Mouse (Mus musculus) layer of hippocampus, adult 2 months (tissue): ENCODE data around the gene Prune1. TPM values are rescaled to one million over a fixed set of nuclear protein-coding genes. Genes with fewer than 3 reads are reported as not detected.

Source experiments
- DNase-seq, 2 experiments: peaks; one replicate each; pipeline ENCODE4 v3.0.0; 2022; ENCODE audit warnings: low spot score in 2 of 2
- H3K27ac ChIP-seq: fragments of 200-600 bp; 2 replicates; pipeline ENCODE4 v1.8.1; 2022
- H3K4me3 ChIP-seq: fragments of 200-600 bp; 2 replicates; pipeline ENCODE4 v1.8.1; 2022; ENCODE audit warnings: mild to moderate bottlenecking
- CTCF ChIP-seq: fragments of 200-600 bp; conservative IDR thresholded peaks from 2 replicates; pipeline ENCODE4 v1.8.1; 2022; ENCODE audit warnings: antibody characterized with exemption, mild to moderate bottlenecking, moderate library complexity
- total RNA-seq, 2 experiments: library from RNA; stranded (reverse); gene quantifications; 2 replicates each; pipeline ENCODE4 v1.2.3; 2021

The Prune1 gene
- total RNA-seq, 2 experiments from 2014 or later: 22.0 to 22.4 TPM

DNA sequence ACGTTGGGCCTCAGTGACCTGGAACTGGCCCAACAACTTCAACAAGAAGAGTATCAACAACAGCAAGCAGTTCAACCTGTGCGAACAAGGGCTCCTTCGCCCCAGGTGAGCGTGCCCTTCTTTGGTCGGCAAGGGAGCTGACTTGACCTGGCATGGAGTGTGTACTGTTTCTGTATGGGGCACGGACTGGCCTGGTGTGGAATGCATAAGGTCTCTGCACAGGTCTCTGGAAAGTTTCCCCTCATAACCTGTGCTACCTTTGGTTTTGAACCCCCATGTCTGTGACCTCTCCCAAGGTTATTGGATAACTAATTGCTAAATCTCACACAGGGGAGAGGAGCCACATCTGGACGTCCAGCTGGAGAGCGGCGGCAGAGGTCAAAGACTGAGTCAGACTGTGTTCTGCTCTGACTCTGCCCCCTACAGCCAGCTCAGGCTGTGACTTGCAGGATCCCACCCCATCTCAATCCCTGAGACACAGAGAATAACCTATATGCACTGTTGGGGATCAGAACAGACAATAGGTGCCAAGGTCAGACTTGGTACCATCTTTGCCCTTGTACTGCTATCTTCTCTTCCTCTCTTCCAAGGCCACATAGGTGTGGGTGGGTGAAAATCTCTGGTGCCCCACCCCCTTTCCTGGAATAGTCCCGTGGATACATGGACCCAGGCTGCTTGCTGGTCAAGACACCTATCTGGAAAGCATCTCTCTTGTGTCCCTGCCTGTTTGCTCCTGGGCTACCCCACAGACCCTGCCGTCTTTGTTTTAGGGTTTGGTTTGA lies 13.6 kb upstream of the Prune1 start:
- no peak for TF ChIP-seq CTCF
- DNase-seq: no peak
- no peak overlapping the region for H3K4me3 ChIP-seq
- H3K27ac ChIP-seq: no peak overlapping the region

DNA sequence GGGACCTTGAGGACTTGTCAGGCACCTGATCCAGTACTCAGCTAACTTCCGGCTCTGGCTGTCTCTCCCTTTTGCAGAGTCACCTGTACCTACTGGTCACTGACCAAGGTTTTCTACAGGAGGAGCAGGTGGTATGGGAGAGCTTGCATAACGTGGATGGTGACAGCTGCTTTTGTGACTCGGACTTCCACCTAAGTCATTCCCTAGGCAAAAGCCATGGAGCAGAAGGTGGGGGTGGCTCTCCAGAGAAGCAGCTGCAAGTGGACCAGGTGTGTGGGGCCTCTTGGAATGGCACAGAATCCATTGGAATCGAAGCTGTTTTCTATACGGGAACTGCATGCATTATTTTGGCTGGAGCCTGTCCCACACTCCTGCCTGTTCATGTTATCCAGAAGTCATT lies 12.8 kb upstream of the Prune1 start:
- Histone ChIP-seq H3K4me3 (no peak overlapping the region), H3K27ac (no peak overlapping the region)
- TF ChIP-seq CTCF: no peak
- DNase-seq: no peak

DNA sequence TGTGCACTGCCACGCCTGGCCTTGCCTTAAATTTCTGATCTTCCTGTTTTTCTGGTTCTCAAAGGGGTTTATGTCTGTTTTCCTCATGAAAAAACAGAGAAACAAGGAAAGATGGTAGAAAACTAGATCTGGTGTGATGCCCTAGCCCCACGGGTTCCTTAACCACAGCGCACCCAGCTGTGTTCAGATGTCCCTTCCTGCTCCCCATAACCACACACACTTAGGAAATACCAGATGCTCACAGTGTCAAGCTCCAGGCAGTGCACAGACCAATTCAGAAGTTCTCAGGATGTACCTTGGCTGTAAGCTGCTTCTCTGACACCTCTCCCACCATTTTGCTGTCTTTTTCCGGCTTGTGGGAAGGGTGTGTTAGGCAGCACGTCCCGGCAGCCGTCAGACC lies 12.4 kb upstream of the Prune1 start:
- TF ChIP-seq CTCF: no peak
- Histone ChIP-seq H3K4me3 (no peak overlapping the region), H3K27ac (no peak overlapping the region)
- no peak for DNase-seq

DNA sequence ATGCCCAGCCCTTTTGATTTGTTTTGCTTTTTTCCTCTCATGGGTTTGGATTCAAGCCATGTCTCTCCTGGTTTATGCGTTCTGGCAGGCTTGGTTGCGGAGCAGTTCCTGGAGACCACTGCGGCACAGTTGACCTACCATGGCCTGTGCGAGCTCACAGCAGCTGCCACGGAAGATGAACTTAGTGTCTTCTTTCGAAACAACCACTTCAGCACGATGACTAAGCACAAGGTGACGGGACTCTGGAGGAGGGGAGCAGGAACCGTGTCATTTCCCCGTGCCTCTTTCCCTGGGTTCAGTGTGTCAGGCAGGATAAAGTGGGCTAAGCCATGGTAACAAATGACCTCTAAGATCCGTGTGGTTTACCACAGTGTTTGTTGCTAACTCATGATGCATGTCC lies 11.7 kb upstream of the Prune1 start:
- Histone ChIP-seq H3K27ac (0 out of 2 replicates have a peak overlapping the region, but pooled peaks have one; percentile 18), H3K4me3 (no peak overlapping the region)
- DNase-seq: no peak
- no peak for TF ChIP-seq CTCF

DNA sequence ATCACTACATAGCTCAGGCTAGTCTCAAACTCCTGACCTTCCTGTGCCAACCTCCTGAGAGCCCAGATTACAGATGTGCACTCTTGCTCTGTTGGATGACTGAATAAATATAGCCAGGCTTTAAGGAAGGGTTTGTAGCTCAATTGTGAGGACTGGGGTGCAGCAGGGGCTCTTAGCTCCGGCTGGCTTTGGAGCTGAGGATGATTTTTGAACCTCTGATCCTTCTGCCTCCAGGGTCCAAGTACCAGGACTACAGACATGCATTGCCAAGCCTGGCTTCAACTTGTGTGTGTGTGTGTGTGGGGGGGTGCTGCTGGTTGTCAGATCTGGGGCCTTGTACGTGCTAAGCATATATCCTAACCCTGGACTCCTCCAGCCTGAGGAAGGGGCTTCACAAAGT lies 11.0 kb upstream of the Prune1 start:
- no peak for TF ChIP-seq CTCF
- DNase-seq: no peak
- Histone ChIP-seq H3K4me3 (no peak overlapping the region), H3K27ac (peak overlapping the region; percentile 15; the same call in 1 of the 2 replicates)

DNA sequence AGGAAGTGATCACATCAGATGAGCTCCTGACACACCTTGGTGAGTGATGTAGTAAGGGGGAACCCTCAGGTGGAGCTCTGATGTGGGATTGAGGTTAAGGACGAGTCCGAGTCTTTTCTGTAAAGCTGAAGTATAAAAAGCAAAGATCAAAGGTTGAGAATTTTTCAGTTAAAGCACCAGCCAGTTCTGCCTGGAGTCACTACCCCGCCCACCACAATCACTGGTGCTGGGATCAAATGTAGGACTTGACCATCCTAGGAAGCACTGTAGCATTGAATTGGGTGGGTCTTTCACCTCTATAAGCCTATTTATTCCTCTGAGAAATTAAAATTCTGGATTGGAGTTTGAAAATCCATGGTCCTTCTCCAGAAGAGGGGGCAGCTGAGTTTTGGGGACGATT lies 9.2 kb upstream of the Prune1 start:
- no peak overlapping the region for H3K27ac ChIP-seq
- H3K4me3 ChIP-seq: no peak overlapping the region
- no peak for TF ChIP-seq CTCF
- DNase-seq: no peak

DNA sequence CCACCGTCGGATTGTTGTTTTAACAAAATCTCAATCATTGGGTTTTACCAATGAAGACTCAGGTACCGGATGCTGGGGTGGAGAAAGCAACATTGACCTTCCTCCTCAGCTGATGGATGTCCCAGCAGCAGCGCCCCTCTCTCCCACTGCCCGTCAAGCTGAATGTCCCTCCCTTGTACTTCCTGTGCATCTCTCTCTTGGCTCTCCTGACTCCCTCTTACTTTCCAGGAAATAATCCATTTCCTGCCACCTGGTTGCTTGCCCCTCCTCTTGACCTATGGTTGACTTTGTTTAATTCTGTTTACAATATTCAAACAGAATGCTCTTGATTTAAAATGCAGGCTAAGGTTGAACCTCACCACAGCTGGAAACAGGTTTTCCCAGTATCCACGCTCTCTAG lies 8.3 kb upstream of the Prune1 start:
- no peak overlapping the region for H3K27ac ChIP-seq
- no peak overlapping the region for H3K4me3 ChIP-seq
- no peak for TF ChIP-seq CTCF
- no peak for DNase-seq

DNA sequence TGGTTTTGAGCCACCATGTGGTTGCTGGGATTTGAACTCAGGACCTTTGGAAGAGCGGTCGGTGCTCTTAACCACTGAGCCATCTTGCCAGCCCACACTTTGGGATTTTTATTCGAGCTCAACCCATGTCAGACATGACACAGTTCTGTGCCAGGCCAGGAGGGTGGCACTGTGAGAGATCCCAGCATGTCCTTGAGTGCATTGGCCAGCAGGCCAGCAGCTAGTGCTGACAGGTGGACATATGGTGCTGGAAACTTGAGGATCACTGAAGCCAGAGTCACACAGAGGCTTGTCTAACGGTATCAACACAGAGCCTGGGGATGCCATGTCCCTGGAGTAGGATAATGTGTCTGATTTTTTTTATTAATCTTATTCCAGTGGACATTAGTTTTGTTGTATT lies 7.5 kb upstream of the Prune1 start:
- no peak for DNase-seq
- no peak overlapping the region for H3K4me3 ChIP-seq
- no peak overlapping the region for H3K27ac ChIP-seq
- no peak for TF ChIP-seq CTCF

DNA sequence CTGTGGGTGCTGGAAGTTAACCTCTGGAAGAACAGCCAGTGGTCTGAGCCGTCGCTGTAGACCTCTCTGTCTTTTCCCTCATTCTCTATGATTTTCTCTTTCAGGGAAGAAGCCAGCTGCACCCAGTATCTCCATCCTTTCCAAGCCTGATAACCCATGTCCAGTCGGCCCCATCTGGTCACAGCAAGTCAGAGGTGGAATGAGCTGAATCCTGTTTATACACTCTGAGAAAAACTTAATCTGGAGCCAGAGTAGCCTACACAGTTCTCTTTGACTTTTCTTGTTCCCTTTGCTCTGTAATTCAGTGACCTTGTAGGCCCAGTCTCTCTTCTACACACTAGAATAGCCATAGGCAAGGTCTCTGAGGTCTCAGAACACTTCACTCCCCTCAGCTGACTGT lies 5.7 kb upstream of the Prune1 start:
- Histone ChIP-seq H3K4me3 (no peak overlapping the region), H3K27ac (no peak overlapping the region)
- no peak for TF ChIP-seq CTCF
- DNase-seq: no peak

DNA sequence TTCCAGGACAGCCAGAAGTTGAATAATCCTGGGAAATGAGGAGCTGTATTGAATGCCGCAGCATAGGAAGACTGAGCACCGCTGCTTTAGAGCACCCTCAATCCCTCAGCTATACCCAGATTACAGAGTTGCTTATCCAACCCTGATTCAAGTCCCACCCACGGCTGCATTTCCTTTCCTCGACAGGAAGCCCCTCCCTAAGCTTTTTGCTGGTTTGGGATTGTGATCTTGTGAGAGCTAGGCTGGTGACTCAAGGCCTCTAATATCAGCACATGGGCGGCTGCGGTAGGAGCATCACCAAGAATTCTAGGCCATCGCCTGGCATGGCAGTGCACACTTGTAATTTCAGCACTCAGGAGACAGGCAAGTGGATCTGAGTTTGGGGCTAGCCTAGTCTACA lies 4.6 kb upstream of the Prune1 start:
- TF ChIP-seq CTCF: no peak
- H3K4me3 ChIP-seq: no peak overlapping the region
- no peak for DNase-seq
- H3K27ac ChIP-seq: no peak overlapping the region

DNA sequence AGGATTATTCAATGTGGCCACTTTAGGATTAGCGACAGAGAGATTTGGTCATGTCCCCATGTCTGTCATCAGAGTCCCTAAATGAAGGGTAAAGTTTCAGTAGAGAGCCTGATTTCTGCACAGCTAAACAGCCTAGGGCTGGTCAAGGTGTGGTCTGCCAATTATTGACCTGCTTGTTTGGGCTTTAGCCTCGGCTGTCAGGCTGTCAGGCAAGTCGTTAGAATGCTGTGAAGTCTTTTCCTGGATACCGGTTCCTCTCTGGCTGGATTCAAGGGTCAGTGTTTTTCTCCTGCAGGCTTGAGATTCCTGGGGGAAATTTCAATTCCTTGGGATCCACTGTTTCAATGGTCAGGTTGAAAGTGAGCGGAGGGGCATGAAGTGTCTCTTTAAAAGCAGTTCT lies 4.1 kb upstream of the Prune1 start:
- TF ChIP-seq CTCF: no peak
- Histone ChIP-seq H3K4me3 (no peak overlapping the region), H3K27ac (no peak overlapping the region; the same call in 1 of the 2 replicates)
- no peak for DNase-seq

DNA sequence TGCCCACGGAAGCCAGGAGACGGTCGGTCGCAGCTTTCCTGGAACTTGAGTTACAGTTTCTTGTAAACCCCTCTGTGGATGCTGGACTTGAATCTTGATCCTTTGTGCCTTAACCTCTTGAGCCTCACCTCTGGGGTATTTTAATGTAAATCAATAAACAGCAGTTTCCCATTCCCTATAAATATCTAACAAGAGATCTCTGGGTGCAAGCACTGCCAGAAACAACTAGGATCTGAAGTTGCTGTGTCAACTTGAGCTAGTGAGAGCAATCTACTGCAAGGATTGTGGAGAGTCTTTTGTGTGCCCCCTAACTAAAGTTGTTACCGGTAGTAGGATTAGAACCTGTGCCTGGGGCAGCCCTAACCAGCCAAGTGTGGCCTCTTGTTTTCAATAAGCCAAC lies 3.5 kb upstream of the Prune1 start:
- no peak for TF ChIP-seq CTCF
- peak overlapping the region; percentile 75; the same call in 1 of the 2 replicates for H3K4me3 ChIP-seq
- no peak for DNase-seq
- no peak overlapping the region; the same call in 1 of the 2 replicates for H3K27ac ChIP-seq

DNA sequence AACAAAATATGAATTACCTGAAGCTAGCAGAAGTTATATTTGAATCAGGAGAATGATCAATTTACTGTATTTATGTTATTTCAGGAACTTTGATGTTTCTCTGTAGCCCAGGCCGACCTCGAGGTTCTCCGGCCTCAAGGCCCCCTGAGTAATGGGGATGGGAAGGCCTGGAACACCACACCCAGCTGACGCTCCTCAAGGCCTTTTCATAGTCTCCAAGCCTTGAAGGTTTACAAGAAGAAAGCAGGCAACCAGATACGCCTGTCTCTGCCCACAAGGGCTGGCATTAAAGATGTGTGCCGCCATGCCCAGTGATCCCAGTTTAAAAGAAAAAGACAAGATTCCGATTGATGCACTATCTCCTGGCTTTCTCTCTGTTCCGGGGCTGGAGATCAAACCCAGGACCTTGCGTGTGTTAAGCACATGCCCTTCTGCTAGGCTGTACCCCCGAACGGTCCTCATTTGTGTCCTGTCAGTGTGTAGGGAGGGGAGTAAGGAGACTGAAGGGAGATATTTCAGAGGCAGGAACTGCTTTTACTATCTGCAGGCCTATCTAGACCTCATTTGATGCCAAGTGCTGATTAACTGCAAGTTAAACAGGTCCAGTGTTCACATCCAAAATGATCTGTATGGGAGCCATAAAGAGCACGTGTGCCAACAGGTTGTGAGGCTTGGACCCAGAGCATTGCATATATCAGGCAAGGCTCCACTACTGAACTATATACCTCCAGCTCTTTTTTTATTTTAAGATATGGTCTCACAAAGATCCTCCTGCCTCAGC lies 2.8 kb upstream of the Prune1 start:
- Histone ChIP-seq H3K4me3 (peak overlapping the region; percentile 75), H3K27ac (peak overlapping the region; percentile 96)
- TF ChIP-seq CTCF: no peak
- DNase-seq: no peak

DNA sequence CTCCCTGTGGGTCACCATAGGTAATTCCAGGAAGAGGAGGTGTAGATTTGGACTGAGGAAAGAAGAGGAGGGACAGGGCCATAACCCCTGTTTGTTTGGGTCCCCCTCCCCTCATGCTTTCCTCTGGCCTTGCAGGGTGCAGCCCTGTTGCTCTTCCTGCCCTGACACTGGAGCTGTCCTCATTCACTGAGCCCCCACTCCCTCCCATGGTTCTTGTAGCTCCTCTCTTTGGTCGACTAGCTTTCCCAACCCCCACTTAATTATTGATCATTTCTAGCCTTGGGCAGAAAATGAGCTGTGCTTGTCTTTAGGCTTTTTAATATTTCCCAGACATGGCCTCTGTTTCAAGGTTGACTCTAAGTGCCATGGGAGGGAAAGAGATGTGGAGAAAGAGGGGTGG lies 2.2 kb upstream of the Prune1 start:
- DNase-seq: no peak
- Histone ChIP-seq H3K4me3 (peak overlapping the region; percentile 75), H3K27ac (peak overlapping the region; percentile 96)
- TF ChIP-seq CTCF: no peak
